ENCODE assay signal across 17 mouse cellular contexts in genomic region chr10:96655066-96655465, GRCm38 (mm10).
"Had no signal": no experiment of that assay in that cellular context is flagged by ENCODE, and none has a peak within 500 bp of the region (broad histone marks: within the 10 kb centered on the region; RNA-seq: fewer than 3 reads in every experiment).

No protein-coding gene starts in this region.

- H3K9me3 ChIP-seq: limb, embryonic 12.5 days; limb, embryonic 15.5 days had no signal

- DNase-seq: kidney, adult 18-20 months; kidney, adult 9 months; kidney, postnatal 14 days; layer of hippocampus, adult 9-11 months; left cerebral cortex, postnatal 4 days; liver, postnatal 0 days; lung, postnatal 14 days; midbrain, embryonic 14.5 days; thymus, adult 2 months; thymus, postnatal 4 days had no signal

- H3K27ac ChIP-seq: layer of hippocampus, adult 2 months; limb, embryonic 12.5 days; limb, embryonic 15.5 days; liver, embryonic 14.5 days; macrophage had no signal

- ATAC-seq: hindbrain, embryonic 16.5 days; liver, postnatal 0 days had no signal

- H3K36me3 ChIP-seq: limb, embryonic 12.5 days; limb, embryonic 15.5 days had no signal

- H3K4me1 ChIP-seq: limb, embryonic 15.5 days had no signal

- H3K4me3 ChIP-seq: layer of hippocampus, adult 2 months; limb, embryonic 12.5 days; limb, embryonic 15.5 days had no signal

- H3K27me3 ChIP-seq: limb, embryonic 12.5 days; limb, embryonic 15.5 days had no signal

- H3K9ac ChIP-seq: limb, embryonic 12.5 days; limb, embryonic 15.5 days; liver, embryonic 14.5 days; liver, postnatal 0 days had no signal

- H3K4me2 ChIP-seq: limb, embryonic 12.5 days; limb, embryonic 15.5 days; liver, embryonic 11.5 days had no signal
